Mouse (Mus musculus): ENCODE results near the gene Pde4a.
"Not testable (repeated sequence)": the region's sequence is repeated elsewhere in the genome, so short reads cannot be mapped to it uniquely, and the experiment has no call there.

Gene Pde4a

GRCm38 (mm10) chr9:21220490-21221382 lies 55.2 kb downstream of the Pde4a start:
- DNase-seq: peak; percentile 95

DNA sequence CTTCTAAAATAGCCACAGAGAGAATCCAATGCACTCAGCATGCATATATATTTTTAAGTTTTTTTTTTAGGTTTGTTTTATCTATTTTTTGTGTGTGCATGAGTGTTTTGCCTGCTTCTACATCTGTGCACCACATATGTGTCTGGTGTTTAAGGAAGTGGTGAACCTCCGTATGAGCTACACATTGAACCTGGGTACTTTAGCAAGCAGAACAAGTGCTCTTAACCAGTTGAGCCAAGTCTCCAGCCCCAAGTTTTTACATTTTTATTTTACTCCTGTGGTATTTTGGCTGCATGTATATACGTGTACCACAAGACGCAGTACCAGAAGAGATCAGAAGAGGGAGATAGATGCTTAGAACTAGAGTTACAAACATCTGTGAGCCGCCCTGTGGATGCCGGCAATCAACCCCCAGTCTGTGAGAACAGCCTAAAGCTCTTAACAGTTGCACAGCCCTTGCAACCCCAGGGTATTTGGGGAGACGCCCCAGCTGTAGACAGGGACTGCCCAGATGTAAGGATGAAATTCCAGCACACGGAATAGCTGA lies 55.9 kb downstream of the Pde4a start:
- peak; percentile 76 for DNase-seq

GRCm38 (mm10) chr9:21223490-21223889 lies 58.0 kb downstream of the Pde4a start:
- not testable (repeated sequence) for DNase-seq

GRCm38 (mm10) chr9:21223906-21224305 lies 58.4 kb downstream of the Pde4a start:
- no peak for DNase-seq

DNA sequence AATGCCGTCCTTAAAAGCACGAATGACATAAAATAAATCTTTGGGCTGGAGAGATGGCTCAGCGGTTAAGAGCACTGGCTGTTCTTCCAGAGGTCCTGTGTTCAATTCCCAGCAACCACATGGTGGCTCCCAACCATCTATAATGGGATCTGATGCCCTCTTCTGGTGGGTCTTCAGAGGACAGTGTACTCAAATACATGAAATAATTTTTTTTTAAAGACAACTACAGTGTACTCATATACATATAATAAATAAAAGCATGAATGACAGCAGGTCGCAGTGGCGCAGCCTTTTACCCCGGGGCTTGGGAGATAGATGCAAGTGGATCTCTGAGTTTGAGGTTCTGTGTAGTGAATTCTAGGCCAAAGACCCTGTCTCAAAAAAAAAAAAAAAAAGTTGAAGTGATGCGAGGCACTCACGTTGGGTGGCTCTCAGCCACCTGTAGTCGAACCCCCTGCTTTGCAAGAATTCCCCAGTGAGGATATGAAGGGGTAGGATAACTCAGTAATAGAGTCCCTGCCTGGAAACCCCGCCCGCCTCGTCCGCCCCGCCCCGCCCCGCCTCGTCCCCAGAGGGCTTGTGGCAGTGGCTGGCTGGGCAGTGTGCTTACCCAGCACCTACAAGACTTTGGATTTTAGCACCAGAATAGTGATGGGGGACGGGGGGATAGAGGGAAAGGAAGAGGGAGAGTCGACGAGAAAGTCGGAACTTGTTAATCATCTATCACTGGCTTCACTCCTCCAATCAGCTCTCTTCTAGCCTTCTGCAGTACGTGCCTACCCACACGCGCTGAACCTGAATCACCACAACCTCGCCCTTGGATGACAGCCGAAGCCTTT lies 59.3 kb downstream of the Pde4a start:
- peak; percentile 29 for DNase-seq

GRCm38 (mm10) chr9:21225415-21225758 lies 59.9 kb downstream of the Pde4a start:
- no peak for DNase-seq

GRCm38 (mm10) chr9:21227342-21227741 lies 61.8 kb downstream of the Pde4a start:
- DNase-seq: no peak

- no peak for DNase-seq
Observed at GRCm38 (mm10) chr9:21231551-21231950, 66.0 kb downstream of the Pde4a start.

DNA sequence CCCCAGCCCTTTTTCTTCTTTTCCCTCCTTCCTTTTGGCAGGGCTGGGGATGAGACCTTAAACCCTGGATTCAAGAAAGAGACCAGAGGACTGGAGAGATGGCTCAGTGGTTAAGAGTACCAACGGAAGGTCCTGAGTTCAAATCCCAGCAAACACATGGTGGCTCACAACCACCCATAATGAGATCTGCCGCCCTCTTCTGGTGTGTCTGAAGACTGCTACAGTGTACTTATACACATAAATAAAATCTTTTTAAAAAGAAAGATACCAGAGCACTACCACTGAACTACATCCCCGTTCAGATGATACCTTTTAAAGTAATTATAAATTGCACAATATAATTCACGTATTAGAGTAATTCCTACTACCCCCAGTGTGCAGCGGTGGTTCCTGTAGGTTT lies 67.4 kb downstream of the Pde4a start:
- no peak for DNase-seq

GRCm38 (mm10) chr9:21233366-21233765 lies 67.9 kb downstream of the Pde4a start:
- DNase-seq: no peak

GRCm38 (mm10) chr9:21233805-21234204 lies 68.3 kb downstream of the Pde4a start:
- no peak for DNase-seq

DNA sequence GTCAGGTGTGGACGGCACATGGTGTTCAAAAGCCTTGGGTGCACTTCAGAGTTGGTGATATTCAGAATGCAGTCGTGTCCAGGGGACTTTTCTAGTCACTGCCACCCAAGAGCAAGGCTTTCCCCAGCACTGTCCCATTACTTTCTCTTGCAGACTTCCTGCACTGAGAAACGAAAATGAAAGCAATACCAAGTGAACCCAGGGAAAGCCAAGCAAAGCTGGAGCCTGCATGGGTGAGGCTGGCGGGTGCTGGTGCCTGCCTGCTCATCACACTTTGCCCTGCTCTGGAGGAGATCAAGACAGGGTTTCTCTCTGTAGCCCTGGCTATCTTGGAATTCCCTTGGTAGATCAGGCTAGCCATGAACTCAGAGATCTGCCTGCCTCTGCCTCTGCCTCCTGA lies 69.8 kb downstream of the Pde4a start:
- DNase-seq: no peak

DNA sequence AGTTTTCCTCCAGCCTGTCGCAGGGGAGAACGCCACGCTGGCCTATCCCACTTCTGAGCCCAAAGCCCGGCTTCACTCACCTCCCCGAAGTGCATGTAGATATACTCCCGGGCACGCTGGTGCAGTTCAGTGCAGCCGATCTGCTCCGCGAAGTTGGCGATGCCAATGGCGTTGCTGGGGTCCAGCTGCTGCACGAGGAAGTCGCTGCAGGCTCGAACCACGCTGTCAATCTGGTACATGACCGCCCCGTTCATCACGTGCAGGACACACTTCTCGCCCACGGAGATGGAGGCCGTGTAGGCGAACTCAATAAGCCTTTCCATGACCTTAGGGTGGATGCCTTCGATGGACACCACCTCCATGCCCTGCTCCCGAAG lies 71.5 kb downstream of the Pde4a start:
- DNase-seq: no peak

DNA sequence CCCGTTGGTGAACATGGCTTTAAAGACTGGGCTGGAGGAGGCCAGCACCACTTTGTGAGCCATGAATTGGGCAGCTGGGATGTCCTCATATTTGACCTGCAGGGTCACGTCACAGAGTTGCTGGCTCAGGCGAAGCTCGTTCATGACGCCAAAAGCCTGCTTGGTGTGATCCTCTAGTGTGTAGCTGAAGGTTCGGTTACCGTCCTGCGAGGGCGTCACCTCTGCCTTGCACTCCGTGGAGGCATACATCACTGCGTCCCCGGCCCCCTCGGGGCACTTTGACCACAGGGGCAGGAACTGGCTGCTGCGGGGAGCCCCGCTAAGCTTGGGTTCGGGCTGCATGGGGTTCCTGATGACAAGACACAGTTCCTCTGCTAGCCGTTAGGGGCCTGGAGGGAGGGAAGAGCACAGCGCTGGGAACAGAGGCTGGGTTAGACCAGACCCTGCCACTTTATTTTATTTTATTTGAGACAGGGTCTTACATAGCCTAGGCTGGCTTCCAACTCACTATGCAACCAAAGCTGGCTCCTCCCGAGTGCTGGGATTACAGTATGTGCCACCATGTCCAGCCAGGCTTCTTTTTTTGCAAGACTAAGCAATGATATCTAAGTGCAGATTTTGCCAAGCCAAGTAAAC lies 72.0 kb downstream of the Pde4a start:
- DNase-seq: peak; percentile 46

GRCm38 (mm10) chr9:21238004-21238732 lies 72.7 kb downstream of the Pde4a start:
- DNase-seq: peak; percentile 27

GRCm38 (mm10) chr9:21238733-21239464 lies 73.4 kb downstream of the Pde4a start, which contains the start of gene Keap1:
TSS of gene Keap1 (minus strand) at chr9:21239361.
- peak; percentile 88 for DNase-seq

DNA sequence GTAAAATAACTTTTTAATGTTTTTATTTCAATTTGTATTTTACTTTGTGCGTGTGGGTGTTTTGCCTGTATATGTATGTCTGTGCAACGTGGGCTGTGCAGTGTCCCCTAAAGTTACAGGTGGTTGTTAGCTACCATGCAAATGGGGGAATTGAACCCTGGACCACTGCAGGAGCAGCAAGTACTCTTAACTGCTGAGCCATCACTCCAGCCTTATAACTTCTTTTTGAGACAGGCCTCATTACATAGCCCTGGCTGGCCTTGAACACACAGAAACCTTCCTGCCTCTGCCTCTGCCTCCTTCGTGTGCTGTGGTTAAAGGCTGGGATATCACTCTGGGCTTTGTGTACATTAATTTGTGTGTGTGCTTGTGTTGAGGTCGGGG lies 73.9 kb downstream of the Pde4a start:
- no peak for DNase-seq

- DNase-seq: peak; percentile 91
Observed at GRCm38 (mm10) chr9:21241343-21241742, 75.8 kb downstream of the Pde4a start.

GRCm38 (mm10) chr9:21243826-21244427 lies 78.4 kb downstream of the Pde4a start:
- no peak for DNase-seq

GRCm38 (mm10) chr9:21244428-21245112 lies 79.1 kb downstream of the Pde4a start:
- DNase-seq: no peak

DNA sequence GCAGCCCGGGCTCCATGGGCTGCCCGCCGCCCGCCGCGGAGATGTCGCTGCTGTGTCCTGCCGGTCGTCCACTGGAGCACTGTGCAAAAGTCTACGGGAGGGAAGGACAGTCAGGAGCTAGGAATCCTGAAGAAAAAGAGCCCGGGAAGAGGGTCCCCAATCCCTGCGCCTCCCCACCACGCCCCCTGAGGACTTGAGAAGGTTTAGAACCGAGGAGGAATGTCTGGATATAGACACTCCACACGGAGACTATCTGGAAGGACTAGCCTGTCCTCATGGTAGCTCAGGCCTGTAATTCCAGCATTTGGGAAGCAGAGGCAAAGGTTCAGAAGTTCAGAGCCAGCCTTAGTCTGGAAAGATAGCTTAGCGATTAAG lies 79.6 kb downstream of the Pde4a start:
- DNase-seq: no peak

Measured in lung, postnatal 10 days (tissue).